Mouse (Mus musculus): ENCODE data around the gene Trak1. TPM values are rescaled to one million over a fixed set of nuclear protein-coding genes. Genes with fewer than 3 reads are reported as not detected.
A peak's percentile ranks its signal among the peaks of the same experiment; 100 is the strongest.

The Trak1 gene
- polyA plus RNA-seq, 1 experiment from 2014 or later, result 60.6 TPM

- H3K27ac ChIP-seq (ENCODE audit: low read length), result no peak overlapping the region
- ATAC-seq, result no peak
- H3K4me2 ChIP-seq (ENCODE audit: low read length), result no peak overlapping the region
- no peak overlapping the region for H3K9ac ChIP-seq (ENCODE audit: low read depth, low read length)
- H3K9me3 ChIP-seq (replicated peaks; ENCODE audit: control insufficient read depth, low read length, poor library complexity, severe bottlenecking), result 0 out of 2 replicates have a peak, but pooled peaks cover 2% of the 10 kb centered on the region
- H3K4me1 ChIP-seq (ENCODE audit: control insufficient read depth, insufficient read depth, low read length), result peaks cover 11% of the 10 kb centered on the region
- H3K36me3 ChIP-seq (ENCODE audit: control insufficient read depth, insufficient read depth, low read length), result no peaks in the 10 kb centered on the region
- no peak overlapping the region for H3K4me3 ChIP-seq (ENCODE audit: low read depth, low read length)
- peaks cover 36% of the 10 kb centered on the region for H3K27me3 ChIP-seq (ENCODE audit: control insufficient read depth, insufficient read depth, low read depth, low read length)
- WGBS, result 64% methylated on average over 11 of the region's 11 CpGs
Measured at GRCm38 (mm10) chr9:121491592-121492240, 194.4 kb downstream of the Trak1 start.

- Histone ChIP-seq H3K4me2 (ENCODE audit: low read length) (peak overlapping the region; percentile 74), H3K27ac (ENCODE audit: low read length) (no peak overlapping the region), H3K9me3 (replicated peaks; ENCODE audit: control insufficient read depth, low read length, poor library complexity, severe bottlenecking) (no peaks in the 10 kb centered on the region), H3K4me1 (ENCODE audit: control insufficient read depth, insufficient read depth, low read length) (peaks cover 11% of the 10 kb centered on the region), H3K4me3 (ENCODE audit: low read depth, low read length) (peak overlapping the region; percentile 41), H3K36me3 (ENCODE audit: control insufficient read depth, insufficient read depth, low read length) (no peaks in the 10 kb centered on the region), H3K9ac (ENCODE audit: low read depth, low read length) (peak overlapping the region; percentile 58), H3K27me3 (ENCODE audit: control insufficient read depth, insufficient read depth, low read depth, low read length) (peaks cover 44% of the 10 kb centered on the region)
- ATAC-seq, result peak; percentile 32; the same call in 1 of the 2 replicates
- WGBS, result 3% methylated on average over 48 of the region's 48 CpGs
Measured at GRCm38 (mm10) chr9:121494006-121494767, 196.9 kb downstream of the Trak1 start.

GRCm38 (mm10) chr9:121495529-121495928, 198.2 kb downstream of the Trak1 start, which contains the start of gene Cck:
Gene Cck (minus strand): TSS chr9:121495694.
- peak within 1 kb of the TSS; percentile 74 for H3K4me2 ChIP-seq (ENCODE audit: low read length)
- peaks cover 44% of the 10 kb centered on the region for H3K27me3 ChIP-seq (ENCODE audit: control insufficient read depth, insufficient read depth, low read depth, low read length)
- peak within 1 kb of the TSS; percentile 41 for H3K4me3 ChIP-seq (ENCODE audit: low read depth, low read length)
- ATAC-seq, result peak; percentile 51; the same call in 1 of the 2 replicates
- no peaks in the 10 kb centered on the region for H3K9me3 ChIP-seq (replicated peaks; ENCODE audit: control insufficient read depth, low read length, poor library complexity, severe bottlenecking)
- H3K9ac ChIP-seq (ENCODE audit: low read depth, low read length), result peak within 1 kb of the TSS; percentile 58; the same call in 1 of the 2 replicates
- no peak within 1 kb of the TSS for H3K27ac ChIP-seq (ENCODE audit: low read length)
- H3K36me3 ChIP-seq (ENCODE audit: control insufficient read depth, insufficient read depth, low read length), result no peaks in the 10 kb centered on the region
- H3K4me1 ChIP-seq (ENCODE audit: control insufficient read depth, insufficient read depth, low read length), result peaks cover 11% of the 10 kb centered on the region
- WGBS, result 3% methylated on average over 12 of the region's 12 CpGs

- no peak for ATAC-seq
- peaks cover 11% of the 10 kb centered on the region for H3K4me1 ChIP-seq (ENCODE audit: control insufficient read depth, insufficient read depth, low read length)
- no peaks in the 10 kb centered on the region for H3K36me3 ChIP-seq (ENCODE audit: control insufficient read depth, insufficient read depth, low read length)
- no peak overlapping the region for H3K9ac ChIP-seq (ENCODE audit: low read depth, low read length)
- no peaks in the 10 kb centered on the region for H3K9me3 ChIP-seq (replicated peaks; ENCODE audit: control insufficient read depth, low read length, poor library complexity, severe bottlenecking)
- 31% methylated on average over 10 of the region's 10 CpGs for WGBS
- H3K4me3 ChIP-seq (ENCODE audit: low read depth, low read length), result no peak overlapping the region
- no peak overlapping the region for H3K27ac ChIP-seq (ENCODE audit: low read length)
- peak overlapping the region; percentile 17; the same call in 1 of the 2 replicates for H3K4me2 ChIP-seq (ENCODE audit: low read length)
- H3K27me3 ChIP-seq (ENCODE audit: control insufficient read depth, insufficient read depth, low read depth, low read length), result peaks cover 44% of the 10 kb centered on the region
Measured at GRCm38 (mm10) chr9:121496102-121496501, 198.8 kb downstream of the Trak1 start.

GRCm38 (mm10) chr9:121505346-121505745, 208.0 kb downstream of the Trak1 start:
- no peak overlapping the region for H3K27ac ChIP-seq (ENCODE audit: low read length)
- no peak overlapping the region for H3K9ac ChIP-seq (ENCODE audit: low read depth, low read length)
- no peaks in the 10 kb centered on the region for H3K27me3 ChIP-seq (ENCODE audit: control insufficient read depth, insufficient read depth, low read depth, low read length)
- no peaks in the 10 kb centered on the region for H3K36me3 ChIP-seq (ENCODE audit: control insufficient read depth, insufficient read depth, low read length)
- WGBS, result 93% methylated on average over 8 of the region's 8 CpGs
- no peak for ATAC-seq
- no peak overlapping the region for H3K4me3 ChIP-seq (ENCODE audit: low read depth, low read length)
- no peaks in the 10 kb centered on the region for H3K9me3 ChIP-seq (replicated peaks; ENCODE audit: control insufficient read depth, low read length, poor library complexity, severe bottlenecking)
- H3K4me2 ChIP-seq (ENCODE audit: low read length), result no peak overlapping the region
- H3K4me1 ChIP-seq (ENCODE audit: control insufficient read depth, insufficient read depth, low read length), result no peaks in the 10 kb centered on the region

- no peak overlapping the region for H3K27ac ChIP-seq (ENCODE audit: low read length)
Measured at GRCm38 (mm10) chr9:121506478-121507180, 209.3 kb downstream of the Trak1 start.

GRCm38 (mm10) chr9:121511911-121512310, 214.6 kb downstream of the Trak1 start:
- 95% methylated on average over 4 of the region's 4 CpGs for WGBS
- H3K9ac ChIP-seq (ENCODE audit: low read depth, low read length), result no peak overlapping the region
- ATAC-seq, result no peak
- no peaks in the 10 kb centered on the region for H3K9me3 ChIP-seq (replicated peaks; ENCODE audit: control insufficient read depth, low read length, poor library complexity, severe bottlenecking)
- no peak overlapping the region for H3K4me2 ChIP-seq (ENCODE audit: low read length)
- H3K27ac ChIP-seq (ENCODE audit: low read length), result no peak overlapping the region
- no peaks in the 10 kb centered on the region for H3K27me3 ChIP-seq (ENCODE audit: control insufficient read depth, insufficient read depth, low read depth, low read length)
- no peak overlapping the region for H3K4me3 ChIP-seq (ENCODE audit: low read depth, low read length)
- no peaks in the 10 kb centered on the region for H3K4me1 ChIP-seq (ENCODE audit: control insufficient read depth, insufficient read depth, low read length)
- no peaks in the 10 kb centered on the region for H3K36me3 ChIP-seq (ENCODE audit: control insufficient read depth, insufficient read depth, low read length)

More at GRCm38 (mm10) chr9:121506478-121507180, 209.3 kb downstream of the Trak1 start:
- ATAC-seq, result no peak
- Histone ChIP-seq H3K9ac (ENCODE audit: low read depth, low read length) (no peak overlapping the region), H3K27me3 (ENCODE audit: control insufficient read depth, insufficient read depth, low read depth, low read length) (no peaks in the 10 kb centered on the region), H3K4me3 (ENCODE audit: low read depth, low read length) (no peak overlapping the region), H3K9me3 (replicated peaks; ENCODE audit: control insufficient read depth, low read length, poor library complexity, severe bottlenecking) (no peaks in the 10 kb centered on the region), H3K36me3 (ENCODE audit: control insufficient read depth, insufficient read depth, low read length) (no peaks in the 10 kb centered on the region), H3K4me2 (ENCODE audit: low read length) (no peak overlapping the region), H3K4me1 (ENCODE audit: control insufficient read depth, insufficient read depth, low read length) (no peaks in the 10 kb centered on the region)
- WGBS, result 62% methylated on average over 8 of the region's 8 CpGs

GRCm38 (mm10) chr9:121514462-121514861, 217.2 kb downstream of the Trak1 start:
- no peak overlapping the region for H3K4me3 ChIP-seq (ENCODE audit: low read depth, low read length)
- no peak overlapping the region for H3K27ac ChIP-seq (ENCODE audit: low read length)
- H3K27me3 ChIP-seq (ENCODE audit: control insufficient read depth, insufficient read depth, low read depth, low read length), result no peaks in the 10 kb centered on the region
- no peak overlapping the region for H3K4me2 ChIP-seq (ENCODE audit: low read length)
- no peak overlapping the region for H3K9ac ChIP-seq (ENCODE audit: low read depth, low read length)
- no peaks in the 10 kb centered on the region for H3K36me3 ChIP-seq (ENCODE audit: control insufficient read depth, insufficient read depth, low read length)
- ATAC-seq, result no peak
- 83% methylated on average over 5 of the region's 5 CpGs for WGBS
- H3K9me3 ChIP-seq (replicated peaks; ENCODE audit: control insufficient read depth, low read length, poor library complexity, severe bottlenecking), result no peaks in the 10 kb centered on the region
- no peaks in the 10 kb centered on the region for H3K4me1 ChIP-seq (ENCODE audit: control insufficient read depth, insufficient read depth, low read length)

All from midbrain, embryonic 16.5 days (tissue).